Mouse (Mus musculus): ENCODE data around the gene Wnt11.

Gene Wnt11

GRCm38 (mm10) chr7:98834711-98835321, at the start of gene Wnt11:
Gene Wnt11 (plus strand): TSS chr7:98835112.
- DNase-seq (ENCODE audit: low spot score in 2 of 2), result no peak

- no peak for DNase-seq (ENCODE audit: low spot score in 2 of 2)
Measured at GRCm38 (mm10) chr7:98786792-98787612, 47.9 kb upstream of the Wnt11 start.

- no peak for DNase-seq (ENCODE audit: low spot score in 2 of 2)
Measured at GRCm38 (mm10) chr7:98788721-98789120, 46.2 kb upstream of the Wnt11 start.

GRCm38 (mm10) chr7:98789121-98789520, 45.8 kb upstream of the Wnt11 start:
- no peak for DNase-seq (ENCODE audit: low spot score in 2 of 2)

- DNase-seq (ENCODE audit: low spot score in 2 of 2), result no peak
Measured at GRCm38 (mm10) chr7:98791864-98792263, 43.0 kb upstream of the Wnt11 start.

- DNase-seq (ENCODE audit: low spot score in 2 of 2), result no peak
Measured at GRCm38 (mm10) chr7:98793811-98794210, 41.1 kb upstream of the Wnt11 start.

GRCm38 (mm10) chr7:98794444-98794843, 40.5 kb upstream of the Wnt11 start:
- no peak for DNase-seq (ENCODE audit: low spot score in 2 of 2)

- no peak for DNase-seq (ENCODE audit: low spot score in 2 of 2)
Measured at GRCm38 (mm10) chr7:98795637-98796036, 39.3 kb upstream of the Wnt11 start.

- no peak for DNase-seq (ENCODE audit: low spot score in 2 of 2)
Measured at GRCm38 (mm10) chr7:98797347-98798133, 37.4 kb upstream of the Wnt11 start.

GRCm38 (mm10) chr7:98798134-98798417, 36.8 kb upstream of the Wnt11 start:
- no peak for DNase-seq (ENCODE audit: low spot score in 2 of 2)

- no peak for DNase-seq (ENCODE audit: low spot score in 2 of 2)
Measured at GRCm38 (mm10) chr7:98800435-98800834, 34.5 kb upstream of the Wnt11 start.

GRCm38 (mm10) chr7:98801086-98801485, 33.8 kb upstream of the Wnt11 start:
- DNase-seq (ENCODE audit: low spot score in 2 of 2), result no peak

GRCm38 (mm10) chr7:98803181-98803580, 31.7 kb upstream of the Wnt11 start:
- no peak for DNase-seq (ENCODE audit: low spot score in 2 of 2)

- no peak for DNase-seq (ENCODE audit: low spot score in 2 of 2)
Measured at GRCm38 (mm10) chr7:98804841-98805772, 29.8 kb upstream of the Wnt11 start.

GRCm38 (mm10) chr7:98806961-98807360, 28.0 kb upstream of the Wnt11 start:
- no peak for DNase-seq (ENCODE audit: low spot score in 2 of 2)

- DNase-seq (ENCODE audit: low spot score in 2 of 2), result no peak
Measured at GRCm38 (mm10) chr7:98809372-98809771, 25.5 kb upstream of the Wnt11 start.

GRCm38 (mm10) chr7:98810619-98811018, 24.3 kb upstream of the Wnt11 start:
- DNase-seq (ENCODE audit: low spot score in 2 of 2), result no peak

- no peak for DNase-seq (ENCODE audit: low spot score in 2 of 2)
Measured at GRCm38 (mm10) chr7:98820501-98820900, 14.4 kb upstream of the Wnt11 start.

GRCm38 (mm10) chr7:98822881-98823280, 12.0 kb upstream of the Wnt11 start:
- no peak for DNase-seq (ENCODE audit: low spot score in 2 of 2)

- DNase-seq (ENCODE audit: low spot score in 2 of 2), result no peak
Measured at GRCm38 (mm10) chr7:98823896-98824822, 10.8 kb upstream of the Wnt11 start.

- no peak for DNase-seq (ENCODE audit: low spot score in 2 of 2)
Measured at GRCm38 (mm10) chr7:98828052-98828451, 6.9 kb upstream of the Wnt11 start.

Measured in frontal cortex, postnatal 25 days (tissue).